Mouse (Mus musculus) erythroid progenitor cell, adult 5-6 weeks (primary cell): ENCODE measurements around the gene Myo1h. TPM values are rescaled to one million over a fixed set of nuclear protein-coding genes. Genes with fewer than 3 reads are reported as not detected.

Experiments used
- ATAC-seq: replicated peaks from 2 replicates; pipeline ENCODE4 v1.8.0; 2016; ENCODE audit warnings: moderate number of reproducible peaks, mild to moderate bottlenecking, moderate TSS enrichment, inconsistent platforms; ENCODE audit not compliant: poor library complexity, low FRiP score, severe bottlenecking
- total RNA-seq, 2 experiments: library from RNA; stranded (forward) in 1 of 2; stranded (reverse) in 1 of 2; fragments of 150-400 nt in 1 of 2; fragments of 186-747, 209-891 nt in 1 of 2; gene quantifications; 2 replicates each; pipeline versions ENCODE4 v1.2.3 to v1.2.4; 2015 to 2017; ENCODE audit warnings: low replicate concordance in 2 of 2

The Myo1h gene
- total RNA-seq (2015; ENCODE audit: low replicate concordance), result not detected in 2 replicates
- total RNA-seq (2017; ENCODE audit: low replicate concordance), result not detected in 2 replicates

GRCm38 (mm10) chr5:114288874-114289273, at the start of gene Myo1h:
Gene Myo1h (plus strand): TSS chr5:114289166.
- no peak for ATAC-seq

GRCm38 (mm10) chr5:114239737-114240136, 49.2 kb upstream of the Myo1h start:
- ATAC-seq, result no peak

GRCm38 (mm10) chr5:114246465-114246864, 42.5 kb upstream of the Myo1h start:
- ATAC-seq, result no peak

- ATAC-seq, result no peak
Measured at GRCm38 (mm10) chr5:114248174-114248589, 40.8 kb upstream of the Myo1h start.

- no peak for ATAC-seq
Measured at GRCm38 (mm10) chr5:114259495-114259894, 29.5 kb upstream of the Myo1h start.

- no peak for ATAC-seq
Measured at GRCm38 (mm10) chr5:114261494-114261893, 27.5 kb upstream of the Myo1h start.

- no peak for ATAC-seq
Measured at GRCm38 (mm10) chr5:114264030-114264459, 24.9 kb upstream of the Myo1h start.

- no peak for ATAC-seq
Measured at GRCm38 (mm10) chr5:114264791-114265190, 24.2 kb upstream of the Myo1h start.

- no peak for ATAC-seq
Measured at GRCm38 (mm10) chr5:114268646-114269045, 20.3 kb upstream of the Myo1h start.

GRCm38 (mm10) chr5:114269499-114269898, 19.5 kb upstream of the Myo1h start:
- ATAC-seq, result no peak

- ATAC-seq, result no peak
Measured at GRCm38 (mm10) chr5:114269984-114270383, 19.0 kb upstream of the Myo1h start.

GRCm38 (mm10) chr5:114273693-114274402, 15.1 kb upstream of the Myo1h start, which contains the start of gene Foxn4:
Gene Foxn4 (minus strand): TSS chr5:114273807.
- no peak for ATAC-seq

- no peak for ATAC-seq
Measured at GRCm38 (mm10) chr5:114275339-114275738, 13.6 kb upstream of the Myo1h start.

- no peak for ATAC-seq
Measured at GRCm38 (mm10) chr5:114275991-114276390, 13.0 kb upstream of the Myo1h start.

- ATAC-seq, result no peak
Measured at GRCm38 (mm10) chr5:114279382-114280143, 9.4 kb upstream of the Myo1h start.

GRCm38 (mm10) chr5:114282346-114282745, 6.6 kb upstream of the Myo1h start:
- ATAC-seq, result no peak

- no peak for ATAC-seq
Measured at GRCm38 (mm10) chr5:114284604-114285397, 4.2 kb upstream of the Myo1h start.

GRCm38 (mm10) chr5:114285398-114285700, 3.6 kb upstream of the Myo1h start:
- no peak for ATAC-seq

GRCm38 (mm10) chr5:114286102-114286501, 2.9 kb upstream of the Myo1h start:
- no peak for ATAC-seq

GRCm38 (mm10) chr5:114286872-114287571, 1.9 kb upstream of the Myo1h start:
- no peak for ATAC-seq
